Mouse (Mus musculus) C2C12 (cell line): Measurements from ENCODE around the gene Crtc1. TPM values are rescaled to one million over a fixed set of nuclear protein-coding genes. Genes with fewer than 3 reads are reported as not detected.

Experiments
- H3K27me3 ChIP-seq: one replicate; pipeline ENCODE4 v1.6.1; 2011; ENCODE audit not compliant: control insufficient read depth, insufficient read depth, insufficient read length
- H3K36me3 ChIP-seq: one replicate; pipeline ENCODE4 v1.6.1; 2011; ENCODE audit not compliant: control insufficient read depth, insufficient read depth
- H3K4me3 ChIP-seq: one replicate; pipeline ENCODE4 v1.5.1; 2011; ENCODE audit warnings: mild to moderate bottlenecking, control low read depth; ENCODE audit not compliant: poor library complexity, insufficient read depth, severe bottlenecking
- H3K79me2 ChIP-seq: one replicate; pipeline ENCODE4 v1.6.1; 2011; ENCODE audit not compliant: control insufficient read depth, insufficient read depth
- H3K79me3 ChIP-seq: one replicate; pipeline ENCODE4 v1.6.1; 2011; ENCODE audit warnings: low read depth, control low read depth
- H3ac ChIP-seq: one replicate; pipeline ENCODE3; 2011; ENCODE audit warnings: low read depth; ENCODE audit not compliant: control insufficient read depth, insufficient read length
- CEBPB ChIP-seq: IDR thresholded peaks from one replicate; pipeline ENCODE4 v1.6.1; 2011; ENCODE audit warnings: low read depth, mild to moderate bottlenecking, control low read depth, moderate library complexity
- CTCF ChIP-seq: IDR thresholded peaks from one replicate; pipeline ENCODE4 v1.5.1; 2011; ENCODE audit not compliant: control insufficient read depth, insufficient read depth, insufficient read length
- FOSL1 ChIP-seq: IDR thresholded peaks from one replicate; pipeline ENCODE4 v1.8.0; 2011; ENCODE audit warnings: mild to moderate bottlenecking, low read length; ENCODE audit not compliant: poor library complexity, insufficient read depth, severe bottlenecking
- MAX ChIP-seq: IDR thresholded peaks from one replicate; pipeline ENCODE4 v1.6.1; 2011; ENCODE audit warnings: mild to moderate bottlenecking, control low read depth
- MYOD1 ChIP-seq: IDR thresholded peaks from one replicate; pipeline ENCODE4 v1.6.1; 2011; ENCODE audit warnings: low read depth; ENCODE audit not compliant: control insufficient read depth, insufficient read length
- MYOG ChIP-seq: IDR thresholded peaks from one replicate; pipeline ENCODE4 v1.6.1; 2011; ENCODE audit not compliant: control insufficient read depth, insufficient read length; ENCODE audit errors: extremely low read depth
- USF1 ChIP-seq: IDR thresholded peaks from one replicate; pipeline ENCODE4 v1.6.1; 2011; ENCODE audit warnings: low read depth, mild to moderate bottlenecking, control low read depth, moderate library complexity
- polyA plus RNA-seq: library from polyadenylated mRNA; unstranded; fragments of >200 nt; fragmentation: generic; extraction: Trizol; gene quantifications from one replicate; pipeline ENCODE4 v1.2.1, GENCODE M21; 2012; ENCODE audit warnings: missing spikeins

Crtc1 gene
- polyA plus RNA-seq, 1 experiment, result 11.7 TPM

GRCm38 (mm10) chr8:70431213-70431612, 8.2 kb downstream of the Crtc1 start:
- H3K4me3 ChIP-seq, result no peak overlapping the region
- TF ChIP-seq CTCF, result no peak
- TF ChIP-seq MYOD1, result no peak
- no peak for TF ChIP-seq FOSL1
- TF ChIP-seq USF1, result no peak
- peaks cover 82% of the 10 kb centered on the region for H3K79me2 ChIP-seq
- peaks cover 10% of the 10 kb centered on the region for H3K79me3 ChIP-seq
- no peak overlapping the region for H3ac ChIP-seq
- H3K36me3 ChIP-seq, result no peaks in the 10 kb centered on the region
- no peaks in the 10 kb centered on the region for H3K27me3 ChIP-seq

GRCm38 (mm10) chr8:70426300-70426907, 13.0 kb downstream of the Crtc1 start:
- TF ChIP-seq MYOD1, result no peak
- no peak for TF ChIP-seq USF1
- TF ChIP-seq CTCF, result no peak
- no peak for TF ChIP-seq CEBPB
- no peak for TF ChIP-seq MAX
- no peak for TF ChIP-seq MYOG
- no peak for TF ChIP-seq FOSL1
- Histone ChIP-seq H3ac (no peak overlapping the region), H3K27me3 (no peaks in the 10 kb centered on the region), H3K79me2 (peaks cover 41% of the 10 kb centered on the region), H3K79me3 (peaks cover 8% of the 10 kb centered on the region), H3K36me3 (no peaks in the 10 kb centered on the region), H3K4me3 (no peak overlapping the region)

- TF ChIP-seq MYOG (no peak), CTCF (no peak), MAX (no peak), CEBPB (no peak), USF1 (no peak), FOSL1 (no peak), MYOD1 (no peak)
Observed at GRCm38 (mm10) chr8:70422722-70423121, 16.7 kb downstream of the Crtc1 start.

GRCm38 (mm10) chr8:70421349-70422104, 17.9 kb downstream of the Crtc1 start:
- no peak overlapping the region for H3ac ChIP-seq
- H3K79me3 ChIP-seq, result peaks cover 5% of the 10 kb centered on the region
- TF ChIP-seq CEBPB, result no peak
- no peak for TF ChIP-seq CTCF
- TF ChIP-seq USF1, result no peak
- TF ChIP-seq MYOG, result no peak
- no peak for TF ChIP-seq MAX
- no peak for TF ChIP-seq FOSL1
- TF ChIP-seq MYOD1, result no peak
- peaks cover 14% of the 10 kb centered on the region for H3K79me2 ChIP-seq
- H3K36me3 ChIP-seq, result no peaks in the 10 kb centered on the region
- H3K4me3 ChIP-seq, result no peak overlapping the region
- H3K27me3 ChIP-seq, result no peaks in the 10 kb centered on the region

More at GRCm38 (mm10) chr8:70422722-70423121, 16.7 kb downstream of the Crtc1 start:
- H3K27me3 ChIP-seq, result no peaks in the 10 kb centered on the region
- H3K4me3 ChIP-seq, result no peak overlapping the region
- H3K79me3 ChIP-seq, result peaks cover 5% of the 10 kb centered on the region
- no peak overlapping the region for H3ac ChIP-seq
- H3K79me2 ChIP-seq, result peaks cover 15% of the 10 kb centered on the region
- no peaks in the 10 kb centered on the region for H3K36me3 ChIP-seq

- Histone ChIP-seq H3K27me3 (no peaks in the 10 kb centered on the region), H3K79me3 (peaks cover 5% of the 10 kb centered on the region), H3K4me3 (no peak overlapping the region), H3K79me2 (peaks cover 10% of the 10 kb centered on the region), H3K36me3 (no peaks in the 10 kb centered on the region), H3ac (peak overlapping the region; percentile 33)
- TF ChIP-seq FOSL1 (no peak), CEBPB (no peak), CTCF (no peak), MYOD1 (no peak)
Observed at GRCm38 (mm10) chr8:70419879-70420643, 19.3 kb downstream of the Crtc1 start.
